Mouse (Mus musculus): ENCODE measurements around the gene Scaf4.

DNA sequence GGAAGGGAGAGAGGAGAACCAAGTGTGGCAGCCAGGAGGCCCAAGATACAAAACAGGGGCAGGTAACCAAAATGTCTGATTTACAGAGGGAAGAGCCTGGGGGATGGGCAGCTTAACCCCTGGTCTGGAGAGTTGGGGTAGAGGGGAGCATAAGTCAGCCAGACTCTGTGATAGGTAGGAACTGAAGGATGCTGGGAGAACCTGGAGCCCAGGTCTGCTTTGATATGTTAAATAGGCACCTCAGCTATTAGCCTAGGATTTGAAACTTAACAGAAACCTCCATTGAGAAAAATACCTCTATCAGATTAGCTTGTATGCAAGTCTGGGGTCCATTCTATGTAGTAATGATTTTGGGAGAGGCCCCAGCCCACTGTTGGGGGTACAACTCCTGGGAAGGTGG, 15.3 kb upstream of the Scaf4 start:
- TF ChIP-seq CTCF (IDR thresholded peaks at IDR 0.05; ENCODE audit: low read depth) (no peak), EP300 (IDR thresholded peaks at IDR 0.05; ENCODE audit: low read depth) (no peak)
